Mouse (Mus musculus) limb, embryonic 12.5 days (tissue): ENCODE data around the gene Synm. TPM values are rescaled to one million over a fixed set of nuclear protein-coding genes. Genes with fewer than 3 reads are reported as not detected.

Experiments
- ATAC-seq: fragments of 200-750 bp; cut with Nextera tagmentation; 2 replicates; pipeline ENCODE4 v1.8.0; 2017; ENCODE audit warnings: low read depth, moderate TSS enrichment; ENCODE audit not compliant: insufficient number of reproducible peaks, insufficient read depth, low FRiP score, low TSS enrichment
- H3K27ac ChIP-seq: fragments of 300-500 bp; sonication (generic); 2 replicates; pipeline ENCODE4 v1.5.1; 2016; ENCODE audit warnings: mild to moderate bottlenecking, moderate library complexity
- H3K27me3 ChIP-seq: fragments of 300-500 bp; sonication (generic); 2 replicates; pipeline ENCODE4 v1.6.1; 2016; ENCODE audit warnings: mild to moderate bottlenecking, moderate library complexity
- H3K36me3 ChIP-seq: fragments of 300-500 bp; sonication (generic); 2 replicates; pipeline ENCODE4 v1.6.1; 2016; ENCODE audit warnings: mild to moderate bottlenecking, moderate library complexity
- H3K4me1 ChIP-seq: fragments of 300-500 bp; sonication (generic); replicated peaks from 2 replicates; pipeline ENCODE4 v1.6.1; 2016
- H3K4me2 ChIP-seq: fragments of 300-500 bp; sonication (generic); 2 replicates; pipeline ENCODE4 v1.6.1; 2016; ENCODE audit warnings: mild to moderate bottlenecking, moderate library complexity
- H3K4me3 ChIP-seq: fragments of 300-500 bp; sonication (generic); replicated peaks from 2 replicates; pipeline ENCODE4 v1.5.1; 2016; ENCODE audit warnings: mild to moderate bottlenecking
- H3K9ac ChIP-seq: fragments of 300-500 bp; sonication (generic); replicated peaks from 2 replicates; pipeline ENCODE4 v1.6.1; 2016; ENCODE audit warnings: mild to moderate bottlenecking, moderate library complexity
- H3K9me3 ChIP-seq: fragments of 300-500 bp; sonication (generic); 2 replicates; pipeline ENCODE4 v1.6.1; 2016; ENCODE audit warnings: mild to moderate bottlenecking, moderate library complexity
- WGBS: fragments of 180-500 bp; shearing (Covaris S2); methylation state at CpG from one replicate; pipeline ENCODE4 v1.1.7; 2016; 5-methylcytosine and 5-hydroxymethylcytosine counted together
- polyA plus RNA-seq: library from polyadenylated mRNA; unstranded; fragments of >200 nt; fragmentation: Nextera tagmentation; extraction: Ambion mirVana; gene quantifications from 2 replicates; pipeline ENCODE4 v1.2.1, GENCODE M21; 2016

Gene Synm
- 0.46 and 0.65 TPM in 2 replicates for polyA plus RNA-seq

- H3K4me1 ChIP-seq = peaks cover 13% of the 10 kb centered on the region
- H3K27me3 ChIP-seq = peaks cover 57% of the 10 kb centered on the region
- no peaks in the 10 kb centered on the region for H3K36me3 ChIP-seq
- peak within 1 kb of the TSS; percentile 99 for H3K4me2 ChIP-seq
- no peaks in the 10 kb centered on the region for H3K9me3 ChIP-seq
- under 1% methylated on average over 37 of the region's 37 CpGs for WGBS
- ATAC-seq = peak; percentile 67
- H3K9ac ChIP-seq = peak within 1 kb of the TSS; percentile 59
- 0 out of 2 replicates have a peak within 1 kb of the TSS, but pooled peaks have one; percentile 29 for H3K27ac ChIP-seq
- peak within 1 kb of the TSS; percentile 60 for H3K4me3 ChIP-seq
Measured at GRCm38 (mm10) chr7:67759629-67759995, at the start of gene Synm. TSS of gene Synm (minus strand) at chr7:67759742.

- H3K27me3 ChIP-seq = no peaks in the 10 kb centered on the region; the same call in 1 of the 2 replicates
- peak overlapping the region; percentile 47 for H3K9ac ChIP-seq
- H3K9me3 ChIP-seq = no peaks in the 10 kb centered on the region
- no peaks in the 10 kb centered on the region for H3K36me3 ChIP-seq
- H3K27ac ChIP-seq = no peak overlapping the region
- peaks cover 10% of the 10 kb centered on the region for H3K4me1 ChIP-seq
- H3K4me2 ChIP-seq = peak overlapping the region; percentile 67
- no peak for ATAC-seq
- H3K4me3 ChIP-seq = peak overlapping the region; percentile 43
- WGBS = 9% methylated on average over 13 of the region's 13 CpGs
Measured at GRCm38 (mm10) chr7:67803857-67804215, 44.3 kb upstream of the Synm start.

- H3K4me2 ChIP-seq = peak overlapping the region; percentile 67
- WGBS = 15% methylated on average over 28 of the region's 28 CpGs
- peaks cover 10% of the 10 kb centered on the region for H3K4me1 ChIP-seq
- H3K36me3 ChIP-seq = no peaks in the 10 kb centered on the region
- peak; percentile 75 for ATAC-seq
- no peaks in the 10 kb centered on the region for H3K9me3 ChIP-seq
- H3K27ac ChIP-seq = no peak overlapping the region
- peak overlapping the region; percentile 43 for H3K4me3 ChIP-seq
- peak overlapping the region; percentile 47 for H3K9ac ChIP-seq
- H3K27me3 ChIP-seq = no peaks in the 10 kb centered on the region; the same call in 1 of the 2 replicates
Measured at GRCm38 (mm10) chr7:67803015-67803856, 43.7 kb upstream of the Synm start.

GRCm38 (mm10) chr7:67801022-67801421 lies 41.5 kb upstream of the Synm start:
- Histone ChIP-seq H3K4me3 (no peak overlapping the region), H3K36me3 (no peaks in the 10 kb centered on the region)

GRCm38 (mm10) chr7:67800547-67800946 lies 41.0 kb upstream of the Synm start:
- Histone ChIP-seq H3K36me3 (no peaks in the 10 kb centered on the region), H3K4me1 (peaks cover 23% of the 10 kb centered on the region), H3K4me2 (no peak overlapping the region), H3K9ac (no peak overlapping the region), H3K9me3 (no peaks in the 10 kb centered on the region), H3K27me3 (no peaks in the 10 kb centered on the region; the same call in 1 of the 2 replicates), H3K27ac (no peak overlapping the region), H3K4me3 (no peak overlapping the region)
- ATAC-seq = no peak
- 89% methylated on average over 6 of the region's 6 CpGs for WGBS

More at GRCm38 (mm10) chr7:67801022-67801421, 41.5 kb upstream of the Synm start:
- H3K9ac ChIP-seq = no peak overlapping the region
- no peaks in the 10 kb centered on the region for H3K9me3 ChIP-seq
- ATAC-seq = no peak
- peaks cover 23% of the 10 kb centered on the region for H3K4me1 ChIP-seq
- 78% methylated on average over 4 of the region's 4 CpGs for WGBS
- H3K27me3 ChIP-seq = no peaks in the 10 kb centered on the region; the same call in 1 of the 2 replicates
- H3K4me2 ChIP-seq = no peak overlapping the region
- no peak overlapping the region for H3K27ac ChIP-seq

GRCm38 (mm10) chr7:67798476-67798875 lies 38.9 kb upstream of the Synm start:
- Histone ChIP-seq H3K27me3 (no peaks in the 10 kb centered on the region; the same call in 1 of the 2 replicates), H3K4me2 (no peak overlapping the region), H3K9ac (no peak overlapping the region), H3K27ac (no peak overlapping the region), H3K4me3 (no peak overlapping the region), H3K4me1 (peaks cover 19% of the 10 kb centered on the region), H3K9me3 (peaks cover 5% of the 10 kb centered on the region; the same call in 1 of the 2 replicates), H3K36me3 (no peaks in the 10 kb centered on the region)
- ATAC-seq = no peak
- WGBS = 86% methylated on average over 4 of the region's 4 CpGs

GRCm38 (mm10) chr7:67797065-67797464 lies 37.5 kb upstream of the Synm start:
- H3K4me2 ChIP-seq = no peak overlapping the region
- H3K4me1 ChIP-seq = peaks cover 26% of the 10 kb centered on the region; the same call in 1 of the 2 replicates

GRCm38 (mm10) chr7:67793449-67793848 lies 33.9 kb upstream of the Synm start:
- Histone ChIP-seq H3K4me3 (no peak overlapping the region), H3K4me1 (peaks cover 33% of the 10 kb centered on the region), H3K9ac (no peak overlapping the region), H3K4me2 (no peak overlapping the region), H3K27me3 (no peaks in the 10 kb centered on the region), H3K27ac (no peak overlapping the region), H3K36me3 (no peaks in the 10 kb centered on the region), H3K9me3 (peaks cover 5% of the 10 kb centered on the region; the same call in 1 of the 2 replicates)
- ATAC-seq = no peak
- 69% methylated on average over 7 of the region's 7 CpGs for WGBS

More at GRCm38 (mm10) chr7:67797065-67797464, 37.5 kb upstream of the Synm start:
- Histone ChIP-seq H3K9ac (no peak overlapping the region), H3K9me3 (peaks cover 5% of the 10 kb centered on the region; the same call in 1 of the 2 replicates), H3K27me3 (no peaks in the 10 kb centered on the region), H3K36me3 (no peaks in the 10 kb centered on the region), H3K27ac (no peak overlapping the region), H3K4me3 (no peak overlapping the region)
- ATAC-seq = no peak
- 31% methylated on average over 8 of the region's 8 CpGs for WGBS

GRCm38 (mm10) chr7:67791256-67791655 lies 31.7 kb upstream of the Synm start:
- Histone ChIP-seq H3K4me1 (peaks cover 25% of the 10 kb centered on the region), H3K9ac (no peak overlapping the region), H3K27me3 (no peaks in the 10 kb centered on the region), H3K4me2 (no peak overlapping the region), H3K9me3 (peaks cover 5% of the 10 kb centered on the region; the same call in 1 of the 2 replicates), H3K36me3 (no peaks in the 10 kb centered on the region), H3K27ac (no peak overlapping the region), H3K4me3 (no peak overlapping the region)
- 62% methylated on average over 7 of the region's 7 CpGs for WGBS
- ATAC-seq = no peak

GRCm38 (mm10) chr7:67788713-67789112 lies 29.2 kb upstream of the Synm start:
- Histone ChIP-seq H3K9ac (no peak overlapping the region; the same call in 1 of the 2 replicates), H3K4me2 (no peak overlapping the region), H3K27ac (0 out of 2 replicates have a peak overlapping the region, but pooled peaks have one; percentile 59), H3K9me3 (no peaks in the 10 kb centered on the region), H3K27me3 (no peaks in the 10 kb centered on the region), H3K36me3 (no peaks in the 10 kb centered on the region), H3K4me3 (no peak overlapping the region), H3K4me1 (peaks cover 25% of the 10 kb centered on the region)
- WGBS = 12% methylated on average over 10 of the region's 10 CpGs
- ATAC-seq = no peak

- WGBS = 68% methylated on average over 2 of the region's 2 CpGs
- Histone ChIP-seq H3K9ac (no peak overlapping the region), H3K36me3 (no peaks in the 10 kb centered on the region), H3K4me3 (no peak overlapping the region), H3K27me3 (no peaks in the 10 kb centered on the region), H3K4me2 (no peak overlapping the region), H3K4me1 (peaks cover 18% of the 10 kb centered on the region), H3K27ac (peak overlapping the region; percentile 59), H3K9me3 (no peaks in the 10 kb centered on the region)
- ATAC-seq = no peak
Measured at GRCm38 (mm10) chr7:67787861-67788260, 28.3 kb upstream of the Synm start.
